Mouse (Mus musculus): ENCODE results near the gene Tulp3. TPM values are rescaled to one million over a fixed set of nuclear protein-coding genes. Genes with fewer than 3 reads are reported as not detected.

Tulp3 gene
- 1 to 10 TPM; 1.9 to 3.0 TPM for polyA plus RNA-seq (2017; shearing (Covaris generic))

DNA sequence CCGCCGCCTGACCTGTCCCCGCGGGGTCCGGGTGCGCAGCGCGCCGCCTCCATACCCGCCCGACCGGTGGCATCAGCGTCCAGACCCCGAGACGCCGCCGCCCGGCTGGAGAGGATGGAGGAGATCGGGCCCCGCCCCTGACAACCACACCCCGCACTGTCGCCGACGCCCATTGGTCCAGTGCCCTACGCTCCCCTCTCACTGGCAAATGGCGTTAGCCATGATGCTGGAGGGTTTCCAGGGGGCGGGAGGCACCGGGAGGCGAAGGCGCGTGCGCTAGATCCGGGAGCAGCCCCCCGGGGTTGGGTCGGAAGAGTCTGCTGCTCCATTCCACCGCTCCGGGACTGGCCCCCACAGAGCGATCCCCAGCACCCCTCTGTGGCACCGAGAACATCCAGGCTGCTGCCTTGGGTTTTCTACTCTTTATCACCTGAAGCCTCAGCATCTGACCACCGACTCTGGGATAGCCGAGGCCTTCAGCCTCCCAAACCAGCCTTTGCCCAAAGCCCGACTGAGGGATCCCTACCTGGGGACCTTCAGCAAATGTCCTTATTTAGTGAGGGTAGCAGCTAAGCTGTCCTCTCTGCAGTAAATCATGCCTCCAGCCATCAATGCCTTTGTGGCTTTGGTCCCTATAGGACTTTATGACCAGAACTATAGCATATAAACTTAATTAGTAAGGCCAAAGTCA lies at the start of gene Tulp3:
Gene Tulp3 (minus strand): TSS at position 126 of the 691 bp plus-strand sequence.

DNA sequence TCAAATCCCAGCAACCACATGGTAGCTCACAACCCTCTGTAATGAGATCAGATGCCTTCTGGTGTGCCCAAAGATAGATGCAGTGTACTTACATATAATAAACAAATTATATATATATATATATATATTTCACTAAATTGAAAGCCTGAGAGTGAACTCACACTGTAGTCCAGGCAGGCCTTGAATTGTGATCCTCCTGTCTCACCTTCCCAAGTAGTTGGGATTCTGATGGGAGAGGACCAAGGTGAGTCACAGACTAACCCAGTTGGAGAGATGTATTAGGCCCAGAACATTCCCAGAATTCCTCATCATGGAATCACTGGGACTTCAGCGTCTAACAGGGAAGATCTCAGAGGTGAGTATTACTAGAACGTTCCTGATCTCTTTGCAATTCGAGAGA lies 43.3 kb upstream of the Tulp3 start, which contains the start of gene Nrip2:
Gene Nrip2 (plus strand): TSS at position 301 of the 400 bp plus-strand sequence.

DNA sequence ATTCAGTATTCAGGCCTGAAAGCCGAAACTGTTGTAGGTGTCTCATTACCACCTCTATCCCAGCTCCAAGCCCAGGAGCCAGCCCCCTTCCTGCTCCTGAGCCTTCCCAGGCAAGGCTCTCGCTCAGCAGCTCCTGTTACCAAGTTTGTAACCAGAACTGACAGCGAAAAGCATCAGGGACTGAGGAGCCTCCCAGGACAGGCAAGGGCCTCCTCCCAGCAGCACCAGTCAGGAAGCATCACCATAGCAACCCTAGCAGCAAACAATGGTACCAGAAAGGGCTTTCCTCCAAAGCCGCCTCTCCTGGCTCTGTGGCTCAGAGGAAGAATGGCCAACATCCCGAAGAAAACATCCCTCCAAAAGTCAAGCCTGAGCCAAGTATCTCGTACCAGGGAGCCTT lies 19.5 kb upstream of the Tulp3 start, which contains the start of the genes Tex52 and Gm44596:
Gene Tex52 (plus strand): TSS at position 265 of the 400 bp plus-strand sequence.
Gene Gm44596 (plus strand): TSS at position 312 of the 400 bp plus-strand sequence.

DNA sequence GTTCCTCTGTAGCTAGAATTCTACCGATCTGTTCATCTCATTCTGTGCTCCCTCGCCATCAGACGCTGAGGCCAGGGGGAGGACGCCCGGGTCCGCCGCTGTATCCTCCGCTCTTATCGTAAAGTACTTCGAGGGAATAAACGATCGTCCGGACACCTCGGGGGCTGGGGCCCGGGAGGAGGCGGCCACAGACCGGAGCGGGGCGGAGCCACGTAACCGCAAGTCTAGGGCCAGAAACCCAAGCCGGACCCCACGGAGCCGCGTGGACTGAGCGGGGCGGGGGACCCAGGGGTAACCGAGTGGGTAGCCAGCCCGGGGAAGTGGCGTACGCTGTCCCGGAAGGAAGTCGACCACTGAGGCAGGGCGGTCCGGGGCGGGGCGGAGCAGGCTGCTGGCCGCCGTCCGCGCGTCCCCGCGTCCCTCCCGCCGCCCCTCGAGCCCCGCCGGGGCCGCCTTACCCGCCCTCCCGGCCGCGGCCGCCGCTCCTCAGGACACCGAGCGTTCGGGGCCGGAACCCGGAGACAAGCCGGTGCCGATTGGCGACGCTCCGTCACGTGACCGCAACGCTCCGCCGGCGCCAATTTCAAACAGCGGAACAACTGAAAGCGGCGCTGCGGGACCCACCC lies 6.8 kb upstream of the Tulp3 start, which contains the start of the genes Rhno1 and Foxm1:
Gene Rhno1 (minus strand): TSS at position 531 of the 626 bp plus-strand sequence.
Gene Foxm1 (plus strand): TSS at position 587 of the 626 bp plus-strand sequence.

DNA sequence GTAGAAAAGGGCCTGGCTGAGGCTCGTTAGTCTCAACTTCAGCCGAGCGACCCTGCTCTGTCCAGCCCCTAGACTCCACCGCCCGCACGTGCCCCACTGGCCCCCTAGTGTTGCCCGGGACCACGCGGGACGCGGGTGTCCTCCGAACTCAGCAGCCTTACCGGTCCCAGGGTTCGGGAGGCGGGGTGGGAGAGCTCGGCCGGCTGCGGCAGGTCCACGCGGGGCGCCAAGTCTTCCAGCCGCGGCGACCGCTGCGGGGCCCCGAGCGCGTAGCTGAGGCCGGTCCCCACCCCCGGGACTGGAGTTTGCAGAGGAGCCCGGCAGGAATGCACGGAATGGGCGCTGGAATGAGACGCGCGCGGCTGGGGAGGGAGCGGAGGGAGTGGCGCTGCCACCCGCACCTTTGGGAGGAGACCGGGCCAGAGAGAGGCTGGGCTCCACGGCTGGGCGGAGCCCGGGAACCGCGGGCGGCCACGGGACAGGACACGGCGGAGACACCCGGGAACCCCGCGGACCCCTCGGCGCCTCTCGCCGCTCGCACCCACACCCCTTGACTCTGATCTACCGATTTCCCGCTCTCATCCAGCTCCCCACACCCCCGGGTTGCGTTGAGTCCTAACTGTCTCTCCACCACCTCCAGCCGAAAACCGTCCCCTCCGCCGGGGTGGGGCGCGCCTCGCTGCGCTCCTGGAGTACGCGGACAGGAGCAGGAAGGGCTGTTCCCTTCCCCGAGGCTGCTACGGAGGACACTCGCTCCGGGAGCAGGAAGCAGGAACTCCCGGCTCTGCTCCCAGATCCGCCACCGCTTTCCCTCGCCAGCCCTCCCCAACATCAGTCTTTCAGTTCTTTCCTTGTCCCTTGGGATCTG lies 55.3 kb downstream of the Tulp3 start, which contains the start of gene Tead4:
Gene Tead4 (minus strand): TSS at position 690 of the 868 bp plus-strand sequence.

Other genes with a start within 250 kb of the Tulp3 start
- gene Tspan9, start 212.3 kb downstream of the Tulp3 start, polyA plus RNA-seq (2017; shearing (Covaris generic)) = 10 to 100 TPM in 1 of 2 experiments, under 1 TPM in 1; 0.96 to 12.8 TPM
- under 1 TPM in 1 of 2 experiments, not detected in 1; 0.43 TPM for gene Tead4, start 55.0 kb downstream of the Tulp3 start, polyA plus RNA-seq (2017; shearing (Covaris generic))
- gene Rhno1, start 7.1 kb upstream of the Tulp3 start, polyA plus RNA-seq (2017; shearing (Covaris generic)) = 10 to 100 TPM; 42.4 to 48.2 TPM
- gene Foxm1, start 7.1 kb upstream of the Tulp3 start, polyA plus RNA-seq (2017; shearing (Covaris generic)) = 1 to 10 TPM; 3.2 to 3.4 TPM
- gene Tex52, start 19.6 kb upstream of the Tulp3 start, polyA plus RNA-seq (2017; shearing (Covaris generic)) = under 1 TPM in 1 of 2 experiments, not detected in 1; 0.27 TPM
- not detected for gene Gm44596, start 19.7 kb upstream of the Tulp3 start, polyA plus RNA-seq (2017; shearing (Covaris generic))
- 1 to 10 TPM; 1.1 to 2.8 TPM for gene Nrip2, start 43.4 kb upstream of the Tulp3 start, polyA plus RNA-seq (2017; shearing (Covaris generic))
- gene Itfg2, start 69.1 kb upstream of the Tulp3 start, polyA plus RNA-seq (2017; shearing (Covaris generic)) = 10 to 100 TPM; 28.4 to 36.8 TPM
- gene Fkbp4, start 82.8 kb upstream of the Tulp3 start, polyA plus RNA-seq (2017; shearing (Covaris generic)) = 100 to 1,000 TPM; 150 to 196 TPM
- gene Pzp, start 170.9 kb upstream of the Tulp3 start, polyA plus RNA-seq (2017; shearing (Covaris generic)) = under 1 TPM; 0.37 to 0.70 TPM
- 1 to 10 TPM in 1 of 2 experiments, under 1 TPM in 1; 0.39 to 2.5 TPM for gene A2ml1, start 225.8 kb upstream of the Tulp3 start, polyA plus RNA-seq (2017; shearing (Covaris generic))

Measured in inflammation-experienced regulatory T-cells (primary cell).